Mouse (Mus musculus): Measurements from ENCODE around the gene Prss42. TPM values are rescaled to one million over a fixed set of nuclear protein-coding genes. Genes with fewer than 3 reads are reported as not detected.
"Not testable (repeated sequence)": the region's sequence is repeated elsewhere in the genome, so short reads cannot be mapped to it uniquely, and the experiment has no call there.

Gene Prss42
- total and polyA plus RNA-seq, 2 experiments from 2014 or later: not detected

GRCm38 (mm10) chr9:110797013-110797412 is 953 bp upstream of the Prss42 start:
- no peaks in the 10 kb centered on the region for H3K27me3 ChIP-seq (ENCODE audit: insufficient read depth, low read length)
- H3K4me2 ChIP-seq (ENCODE audit: low read depth, low read length, poor library complexity, severe bottlenecking): no peak overlapping the region
- no peak overlapping the region for H3K27ac ChIP-seq (ENCODE audit: low read depth, low read length)
- no peaks in the 10 kb centered on the region for H3K9me3 ChIP-seq (ENCODE audit: low read length)
- WGBS: 90% methylated on average over 10 of the region's 10 CpGs
- no peak for ATAC-seq (ENCODE audit: low FRiP score)
- H3K4me1 ChIP-seq (ENCODE audit: insufficient read depth, low read length): no peaks in the 10 kb centered on the region
- no peak overlapping the region for H3K9ac ChIP-seq (replicated peaks; ENCODE audit: low read length, poor library complexity, severe bottlenecking)
- no peak for TF ChIP-seq CTCF (IDR thresholded peaks at IDR 0.05)
- no peaks in the 10 kb centered on the region for H3K36me3 ChIP-seq (ENCODE audit: insufficient read depth, low read length)
- DNase-seq (ENCODE audit: low spot score): no peak
- H3K4me3 ChIP-seq (ENCODE audit: low read depth, low read length): no peak overlapping the region

GRCm38 (mm10) chr9:110800834-110801479 is 3.0 kb downstream of the Prss42 start:
- no peak for TF ChIP-seq CTCF (IDR thresholded peaks at IDR 0.05)
- Histone ChIP-seq H3K27ac (ENCODE audit: low read depth, low read length) (no peak overlapping the region), H3K36me3 (ENCODE audit: insufficient read depth, low read length) (no peaks in the 10 kb centered on the region), H3K9me3 (ENCODE audit: low read length) (no peaks in the 10 kb centered on the region), H3K4me1 (ENCODE audit: insufficient read depth, low read length) (no peaks in the 10 kb centered on the region), H3K9ac (replicated peaks; ENCODE audit: low read length, poor library complexity, severe bottlenecking) (no peak overlapping the region), H3K4me2 (ENCODE audit: low read depth, low read length, poor library complexity, severe bottlenecking) (no peak overlapping the region), H3K4me3 (ENCODE audit: low read depth, low read length) (no peak overlapping the region), H3K27me3 (ENCODE audit: insufficient read depth, low read length) (no peaks in the 10 kb centered on the region)
- WGBS: 88% methylated on average over 8 of the region's 8 CpGs
- ATAC-seq (ENCODE audit: low FRiP score) (no peak), DNase-seq (ENCODE audit: low spot score) (no peak)

GRCm38 (mm10) chr9:110803294-110803693 is 5.3 kb downstream of the Prss42 start:
- no peaks in the 10 kb centered on the region for H3K4me1 ChIP-seq (ENCODE audit: insufficient read depth, low read length)
- DNase-seq (ENCODE audit: low spot score) (no peak), ATAC-seq (ENCODE audit: low FRiP score) (no peak)
- WGBS: 69% methylated on average over 4 of the region's 4 CpGs
- no peak overlapping the region for H3K9ac ChIP-seq (replicated peaks; ENCODE audit: low read length, poor library complexity, severe bottlenecking)
- no peak overlapping the region for H3K4me2 ChIP-seq (ENCODE audit: low read depth, low read length, poor library complexity, severe bottlenecking)
- H3K27me3 ChIP-seq (ENCODE audit: insufficient read depth, low read length): no peaks in the 10 kb centered on the region
- no peak overlapping the region for H3K27ac ChIP-seq (ENCODE audit: low read depth, low read length)
- no peaks in the 10 kb centered on the region for H3K36me3 ChIP-seq (ENCODE audit: insufficient read depth, low read length)
- no peak overlapping the region for H3K4me3 ChIP-seq (ENCODE audit: low read depth, low read length)
- H3K9me3 ChIP-seq (ENCODE audit: low read length): no peaks in the 10 kb centered on the region
- no peak for TF ChIP-seq CTCF (IDR thresholded peaks at IDR 0.05)

- no peaks in the 10 kb centered on the region for H3K9me3 ChIP-seq (ENCODE audit: low read length)
- 90% methylated on average over 4 of the region's 4 CpGs for WGBS
- no peak for DNase-seq (ENCODE audit: low spot score)
Measured at GRCm38 (mm10) chr9:110810051-110810450, 12.1 kb downstream of the Prss42 start.

GRCm38 (mm10) chr9:110813789-110814188 is 15.8 kb downstream of the Prss42 start, which contains the start of gene Prss44:
Gene Prss44, plus strand, starts transcription at chr9:110813994.
- no peaks in the 10 kb centered on the region for H3K36me3 ChIP-seq (ENCODE audit: insufficient read depth, low read length)
- H3K27me3 ChIP-seq (ENCODE audit: insufficient read depth, low read length): no peaks in the 10 kb centered on the region
- DNase-seq (ENCODE audit: low spot score) (no peak), ATAC-seq (ENCODE audit: low FRiP score) (no peak)
- no peak within 1 kb of the TSS for H3K9ac ChIP-seq (replicated peaks; ENCODE audit: low read length, poor library complexity, severe bottlenecking)
- no peak within 1 kb of the TSS for H3K27ac ChIP-seq (ENCODE audit: low read depth, low read length)
- H3K4me3 ChIP-seq (ENCODE audit: low read depth, low read length): no peak within 1 kb of the TSS
- no peaks in the 10 kb centered on the region for H3K9me3 ChIP-seq (ENCODE audit: low read length)
- no peak for TF ChIP-seq CTCF (IDR thresholded peaks at IDR 0.05)
- no peaks in the 10 kb centered on the region for H3K4me1 ChIP-seq (ENCODE audit: insufficient read depth, low read length)
- H3K4me2 ChIP-seq (ENCODE audit: low read depth, low read length, poor library complexity, severe bottlenecking): no peak within 1 kb of the TSS
- WGBS: 71% methylated on average over 18 of the region's 18 CpGs

More at GRCm38 (mm10) chr9:110810051-110810450, 12.1 kb downstream of the Prss42 start:
- no peak for ATAC-seq (ENCODE audit: low FRiP score)
- Histone ChIP-seq H3K4me1 (ENCODE audit: insufficient read depth, low read length) (no peaks in the 10 kb centered on the region), H3K9ac (replicated peaks; ENCODE audit: low read length, poor library complexity, severe bottlenecking) (no peak overlapping the region), H3K4me3 (ENCODE audit: low read depth, low read length) (no peak overlapping the region), H3K27ac (ENCODE audit: low read depth, low read length) (no peak overlapping the region), H3K27me3 (ENCODE audit: insufficient read depth, low read length) (no peaks in the 10 kb centered on the region), H3K4me2 (ENCODE audit: low read depth, low read length, poor library complexity, severe bottlenecking) (no peak overlapping the region), H3K36me3 (ENCODE audit: insufficient read depth, low read length) (no peaks in the 10 kb centered on the region)
- no peak for TF ChIP-seq CTCF (IDR thresholded peaks at IDR 0.05)

GRCm38 (mm10) chr9:110820546-110820945 is 22.6 kb downstream of the Prss42 start:
- not testable (repeated sequence) for H3K9ac ChIP-seq (replicated peaks; ENCODE audit: low read length, poor library complexity, severe bottlenecking)

More at GRCm38 (mm10) chr9:110820546-110820945, 22.6 kb downstream of the Prss42 start:
- H3K27me3 ChIP-seq (ENCODE audit: insufficient read depth, low read length); H3K4me2 ChIP-seq (ENCODE audit: low read depth, low read length, poor library complexity, severe bottlenecking); H3K9me3 ChIP-seq (ENCODE audit: low read length); H3K36me3 ChIP-seq (ENCODE audit: insufficient read depth, low read length); H3K27ac ChIP-seq (ENCODE audit: low read depth, low read length); ATAC-seq (ENCODE audit: low FRiP score); H3K4me1 ChIP-seq (ENCODE audit: insufficient read depth, low read length); H3K4me3 ChIP-seq (ENCODE audit: low read depth, low read length); DNase-seq (ENCODE audit: low spot score): not testable (repeated sequence)

Data from midbrain, postnatal 0 days (tissue).